Mouse (Mus musculus): ENCODE results near the gene Unc13b. TPM values are rescaled to one million over a fixed set of nuclear protein-coding genes. Genes with fewer than 3 reads are reported as not detected.
A peak's percentile ranks its signal among the peaks of the same experiment; 100 is the strongest.

Gene Unc13b
- polyA plus RNA-seq, 1 experiment from 2014 or later = 3.9 TPM

- peak within 1 kb of the TSS; percentile 43 for H3K4me3 ChIP-seq
- ATAC-seq (ENCODE audit: insufficient number of reproducible peaks, insufficient read depth, low FRiP score, low TSS enrichment, low read depth) = peak; percentile 69; the same call in 1 of the 2 replicates
- H3K4me1 ChIP-seq = no peaks in the 10 kb centered on the region
- H3K9me3 ChIP-seq = no peaks in the 10 kb centered on the region
- no peaks in the 10 kb centered on the region for H3K27me3 ChIP-seq
- H3K36me3 ChIP-seq = no peaks in the 10 kb centered on the region; the same call in 1 of the 2 replicates
- H3K4me2 ChIP-seq = peak within 1 kb of the TSS; percentile 71
- H3K9ac ChIP-seq = peak within 1 kb of the TSS; percentile 66
- no peak within 1 kb of the TSS; the same call in 1 of the 2 replicates for H3K27ac ChIP-seq
- WGBS = 2% methylated on average over 19 of the region's 19 CpGs
Measured at GRCm38 (mm10) chr4:43266623-43267322, 208.0 kb downstream of the Unc13b start, which contains the start of gene Atp8b5. Gene Atp8b5 (plus strand): TSS chr4:43267159.

- H3K4me2 ChIP-seq = peak overlapping the region; percentile 71
- ATAC-seq (ENCODE audit: insufficient number of reproducible peaks, insufficient read depth, low FRiP score, low TSS enrichment, low read depth) = no peak
- H3K36me3 ChIP-seq = no peaks in the 10 kb centered on the region; the same call in 1 of the 2 replicates
- no peaks in the 10 kb centered on the region for H3K4me1 ChIP-seq
- H3K4me3 ChIP-seq = peak overlapping the region; percentile 43
- no peaks in the 10 kb centered on the region for H3K9me3 ChIP-seq
- no peak overlapping the region for H3K9ac ChIP-seq
- no peaks in the 10 kb centered on the region for H3K27me3 ChIP-seq
- H3K27ac ChIP-seq = no peak overlapping the region
- 13% methylated on average over 2 of the region's 2 CpGs for WGBS
Measured at GRCm38 (mm10) chr4:43267323-43267658, 208.5 kb downstream of the Unc13b start.

- H3K4me3 ChIP-seq = no peak overlapping the region
Measured at GRCm38 (mm10) chr4:43285476-43285875, 226.7 kb downstream of the Unc13b start.

GRCm38 (mm10) chr4:43287305-43287704 lies 228.6 kb downstream of the Unc13b start:
- H3K27me3 ChIP-seq = no peaks in the 10 kb centered on the region
- H3K27ac ChIP-seq = peak overlapping the region; percentile 52; the same call in 1 of the 2 replicates
- whole genome bisulfite sequencing = 57% methylated on average over 3 of the region's 3 CpGs

More at GRCm38 (mm10) chr4:43285476-43285875, 226.7 kb downstream of the Unc13b start:
- H3K9ac ChIP-seq = no peak overlapping the region
- no peaks in the 10 kb centered on the region for H3K9me3 ChIP-seq
- H3K27me3 ChIP-seq = no peaks in the 10 kb centered on the region
- peaks cover 5% of the 10 kb centered on the region; the same call in 1 of the 2 replicates for H3K4me1 ChIP-seq
- H3K36me3 ChIP-seq = no peaks in the 10 kb centered on the region
- WGBS = 92% methylated on average over 5 of the region's 5 CpGs
- H3K4me2 ChIP-seq = no peak overlapping the region
- ATAC-seq (ENCODE audit: insufficient number of reproducible peaks, insufficient read depth, low FRiP score, low TSS enrichment, low read depth) = no peak
- H3K27ac ChIP-seq = no peak overlapping the region

GRCm38 (mm10) chr4:43294001-43294400 lies 235.2 kb downstream of the Unc13b start:
- no peak for ATAC-seq (ENCODE audit: insufficient number of reproducible peaks, insufficient read depth, low FRiP score, low TSS enrichment, low read depth)
- no peak overlapping the region for H3K9ac ChIP-seq
- H3K4me1 ChIP-seq = peaks cover 12% of the 10 kb centered on the region
- H3K9me3 ChIP-seq = no peaks in the 10 kb centered on the region
- H3K27ac ChIP-seq = no peak overlapping the region
- H3K27me3 ChIP-seq = no peaks in the 10 kb centered on the region
- H3K4me2 ChIP-seq = no peak overlapping the region
- 26% methylated on average over 6 of the region's 6 CpGs for WGBS
- H3K36me3 ChIP-seq = no peaks in the 10 kb centered on the region
- no peak overlapping the region for H3K4me3 ChIP-seq

More at GRCm38 (mm10) chr4:43287305-43287704, 228.6 kb downstream of the Unc13b start:
- no peaks in the 10 kb centered on the region for H3K9me3 ChIP-seq
- H3K4me2 ChIP-seq = no peak overlapping the region
- H3K9ac ChIP-seq = no peak overlapping the region
- peaks cover 5% of the 10 kb centered on the region; the same call in 1 of the 2 replicates for H3K4me1 ChIP-seq
- H3K4me3 ChIP-seq = no peak overlapping the region
- no peaks in the 10 kb centered on the region for H3K36me3 ChIP-seq
- ATAC-seq (ENCODE audit: insufficient number of reproducible peaks, insufficient read depth, low FRiP score, low TSS enrichment, low read depth) = no peak

- Histone ChIP-seq H3K27me3 (no peaks in the 10 kb centered on the region), H3K4me3 (no peak overlapping the region), H3K4me2 (no peak overlapping the region), H3K4me1 (no peaks in the 10 kb centered on the region), H3K9me3 (no peaks in the 10 kb centered on the region), H3K9ac (no peak overlapping the region), H3K36me3 (no peaks in the 10 kb centered on the region), H3K27ac (no peak overlapping the region)
- WGBS = 44% methylated on average over 11 of the region's 11 CpGs
- no peak for ATAC-seq (ENCODE audit: insufficient number of reproducible peaks, insufficient read depth, low FRiP score, low TSS enrichment, low read depth)
Measured at GRCm38 (mm10) chr4:43309696-43310338, 251.1 kb downstream of the Unc13b start.

Other genes starting within 250 kb of the Unc13b start
- not detected in 2 replicates for gene Fam205a1, start 205.1 kb upstream of the Unc13b start, polyA plus RNA-seq (2015; fragmentation: Nextera tagmentation; extraction: Ambion mirVana)
- gene Gm12394, start 202.2 kb upstream of the Unc13b start, polyA plus RNA-seq (2015; fragmentation: Nextera tagmentation; extraction: Ambion mirVana) = 0.13 and 0.43 TPM in 2 replicates
- gene Fam205c, start 184.7 kb upstream of the Unc13b start, polyA plus RNA-seq (2015; fragmentation: Nextera tagmentation; extraction: Ambion mirVana) = 0.90 TPM in 1 of 2 replicates, not detected in the other
- 1.4 and 2.3 TPM in 2 replicates for gene Phf24, start 142.3 kb upstream of the Unc13b start, polyA plus RNA-seq (2015; fragmentation: Nextera tagmentation; extraction: Ambion mirVana)
- 7.2 and 8.0 TPM in 2 replicates for gene Dnajb5, start 109.1 kb upstream of the Unc13b start, polyA plus RNA-seq (2015; fragmentation: Nextera tagmentation; extraction: Ambion mirVana)
- gene 1700022I11Rik, start 89.3 kb upstream of the Unc13b start, polyA plus RNA-seq (2015; fragmentation: Nextera tagmentation; extraction: Ambion mirVana) = 0.25 and 1.2 TPM in 2 replicates
- gene Vcp, start 58.4 kb upstream of the Unc13b start, polyA plus RNA-seq (2015; fragmentation: Nextera tagmentation; extraction: Ambion mirVana) = 530 and 567 TPM in 2 replicates
- gene Fancg, start 48.4 kb upstream of the Unc13b start, polyA plus RNA-seq (2015; fragmentation: Nextera tagmentation; extraction: Ambion mirVana) = 18.6 and 26.6 TPM in 2 replicates
- gene Pigo, start 33.1 kb upstream of the Unc13b start, polyA plus RNA-seq (2015; fragmentation: Nextera tagmentation; extraction: Ambion mirVana) = 24.4 and 27.8 TPM in 2 replicates
- gene Stoml2, start 27.2 kb upstream of the Unc13b start, polyA plus RNA-seq (2015; fragmentation: Nextera tagmentation; extraction: Ambion mirVana) = 329 and 332 TPM in 2 replicates
- 13.1 and 14.9 TPM in 2 replicates for gene Fam214b, start 12.7 kb upstream of the Unc13b start, polyA plus RNA-seq (2015; fragmentation: Nextera tagmentation; extraction: Ambion mirVana)
- 0.41 and 0.62 TPM in 2 replicates for gene Atp8b5, start 208.2 kb downstream of the Unc13b start, polyA plus RNA-seq (2015; fragmentation: Nextera tagmentation; extraction: Ambion mirVana)

Measured in embryonic facial prominence, embryonic 13.5 days (tissue).